Mouse (Mus musculus) forebrain, embryonic 10.5 days (tissue): Measurements from ENCODE around the gene Hoxc9. TPM values are rescaled to one million over a fixed set of nuclear protein-coding genes. Genes with fewer than 3 reads are reported as not detected.

ENCODE experiments used
- DNase-seq: peaks from one replicate; pipeline ENCODE4 v3.0.0-alpha.2; 2017; ENCODE audit warnings: low spot score; ENCODE audit errors: extremely low spot score
- H3K27ac ChIP-seq: fragments of 300-500 bp; sonication (generic); 2 replicates; pipeline ENCODE4 v1.5.1; 2016; ENCODE audit warnings: mild to moderate bottlenecking
- H3K27me3 ChIP-seq: fragments of 300-500 bp; sonication (generic); 2 replicates; pipeline ENCODE4 v1.6.1; 2016; ENCODE audit warnings: mild to moderate bottlenecking; ENCODE audit not compliant: poor library complexity, severe bottlenecking
- H3K36me3 ChIP-seq: fragments of 300-500 bp; sonication (generic); replicated peaks from 2 replicates; pipeline ENCODE4 v1.6.1; 2016; ENCODE audit warnings: mild to moderate bottlenecking, moderate library complexity
- H3K4me1 ChIP-seq: fragments of 300-500 bp; sonication (generic); 2 replicates; pipeline ENCODE4 v1.6.1; 2016
- H3K4me3 ChIP-seq: fragments of 300-500 bp; sonication (generic); 2 replicates; pipeline ENCODE4 v1.5.1; 2016; ENCODE audit warnings: mild to moderate bottlenecking, moderate library complexity
- H3K9me3 ChIP-seq: fragments of 300-500 bp; sonication (generic); 2 replicates; pipeline ENCODE4 v1.6.1; 2016; ENCODE audit warnings: mild to moderate bottlenecking, moderate library complexity
- WGBS: fragments of 180-500 bp; shearing (Covaris S2); methylation state at CpG from one replicate; pipeline ENCODE4 v1.1.7; 2016; 5-methylcytosine and 5-hydroxymethylcytosine counted together
- polyA plus RNA-seq: library from polyadenylated mRNA; unstranded; fragments of >200 nt; fragmentation: Nextera tagmentation; extraction: Ambion mirVana; gene quantifications from 2 replicates; pipeline ENCODE4 v1.2.1, GENCODE M21; 2016

The Hoxc9 gene
- polyA plus RNA-seq, 1 experiment from 2014 or later, result not detected

- H3K27ac ChIP-seq, result no peak overlapping the region
- H3K9me3 ChIP-seq, result no peaks in the 10 kb centered on the region
- H3K4me3 ChIP-seq, result no peak overlapping the region
- no peaks in the 10 kb centered on the region for H3K36me3 ChIP-seq
- peaks cover 100% of the 10 kb centered on the region for H3K27me3 ChIP-seq
- H3K4me1 ChIP-seq, result peaks cover 5% of the 10 kb centered on the region
- peak; percentile 95 for DNase-seq
- 3% methylated on average over 21 of the region's 21 CpGs for WGBS
Observed at GRCm38 (mm10) chr15:102987124-102987833, 11.0 kb downstream of the Hoxc9 start.

GRCm38 (mm10) chr15:102988078-102988477, 11.8 kb downstream of the Hoxc9 start:
- peaks cover 5% of the 10 kb centered on the region for H3K4me1 ChIP-seq
- no peak overlapping the region for H3K27ac ChIP-seq
- 16% methylated on average over 5 of the region's 5 CpGs for WGBS
- H3K4me3 ChIP-seq, result no peak overlapping the region
- no peak for DNase-seq
- no peaks in the 10 kb centered on the region for H3K9me3 ChIP-seq
- peaks cover 100% of the 10 kb centered on the region for H3K27me3 ChIP-seq
- H3K36me3 ChIP-seq, result no peaks in the 10 kb centered on the region

DNA sequence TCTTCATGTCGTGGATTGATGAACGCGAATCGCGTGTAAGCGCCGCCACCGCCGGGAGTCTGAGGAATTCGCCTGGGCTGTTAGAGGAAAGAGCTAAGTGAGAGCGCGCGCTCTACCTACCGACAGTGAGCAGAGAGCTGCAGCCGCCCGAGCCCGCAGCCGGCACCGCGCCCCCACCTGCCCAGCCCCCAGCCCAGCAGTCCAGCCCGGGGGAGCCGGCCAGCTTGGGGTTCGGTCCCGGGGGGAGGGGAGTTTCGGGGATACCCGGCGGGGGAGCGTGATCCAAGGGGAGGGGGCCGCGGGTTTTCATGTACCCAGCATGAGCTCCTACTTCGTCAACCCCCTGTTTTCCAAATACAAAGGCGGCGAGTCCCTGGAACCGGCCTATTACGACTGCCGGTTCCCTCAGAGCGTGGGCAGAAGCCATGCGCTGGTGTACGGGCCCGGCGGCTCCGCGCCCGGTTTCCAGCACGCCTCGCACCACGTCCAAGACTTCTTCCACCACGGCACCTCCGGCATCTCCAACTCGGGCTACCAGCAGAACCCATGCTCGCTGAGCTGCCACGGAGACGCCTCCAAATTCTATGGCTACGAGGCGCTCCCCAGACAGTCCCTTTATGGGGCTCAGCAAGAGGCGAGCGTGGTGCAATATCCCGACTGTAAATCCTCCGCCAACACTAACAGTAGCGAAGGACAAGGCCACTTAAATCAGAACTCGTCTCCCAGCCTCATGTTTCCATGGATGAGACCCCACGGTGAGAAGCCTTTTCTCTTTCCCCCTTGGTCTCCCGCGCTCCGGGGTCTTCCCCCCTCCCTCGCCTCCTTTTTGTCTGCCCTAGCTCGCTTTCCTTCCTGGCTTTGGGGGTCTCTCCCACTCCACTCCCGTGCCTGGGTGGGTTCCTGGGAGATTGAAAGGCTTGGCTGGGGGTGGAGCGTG, 14.5 kb downstream of the Hoxc9 start, which contains the start of gene Hoxc8:
TSS of gene Hoxc8 (plus strand) at position 147 of the 937 bp plus-strand sequence.
- Histone ChIP-seq H3K9me3 (no peaks in the 10 kb centered on the region), H3K36me3 (no peaks in the 10 kb centered on the region), H3K4me1 (peaks cover 5% of the 10 kb centered on the region), H3K27me3 (peaks cover 100% of the 10 kb centered on the region), H3K27ac (no peak within 1 kb of the TSS), H3K4me3 (peak within 1 kb of the TSS; percentile 12)
- no peak for DNase-seq
- under 1% methylated on average over 69 of the region's 69 CpGs for WGBS

GRCm38 (mm10) chr15:102991782-102992181, 15.5 kb downstream of the Hoxc9 start:
- DNase-seq, result no peak
- no peak overlapping the region for H3K27ac ChIP-seq
- WGBS, result 3% methylated on average over 7 of the region's 7 CpGs
- H3K27me3 ChIP-seq, result peaks cover 100% of the 10 kb centered on the region
- no peak overlapping the region for H3K4me3 ChIP-seq
- H3K4me1 ChIP-seq, result peaks cover 5% of the 10 kb centered on the region
- no peaks in the 10 kb centered on the region for H3K9me3 ChIP-seq
- no peaks in the 10 kb centered on the region for H3K36me3 ChIP-seq

DNA sequence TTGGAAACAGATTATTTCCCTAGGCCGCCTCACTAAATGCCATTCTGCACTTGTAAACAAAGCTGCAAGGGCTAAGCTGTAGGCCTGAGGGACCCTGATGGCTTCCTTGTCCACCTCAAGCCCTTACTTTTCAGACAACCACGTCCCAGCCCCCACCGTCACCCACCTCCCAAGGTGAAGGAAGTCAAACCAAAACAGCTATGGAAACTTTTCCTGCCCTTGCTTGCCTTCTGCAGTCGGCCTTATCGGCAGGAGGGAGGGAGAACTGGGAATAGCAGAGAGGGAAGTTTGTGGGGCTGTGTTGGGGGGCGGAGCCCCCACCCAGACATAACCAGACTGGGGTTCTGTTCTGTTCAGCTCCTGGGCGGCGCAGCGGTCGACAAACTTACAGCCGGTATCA, 16.0 kb downstream of the Hoxc9 start:
- Histone ChIP-seq H3K9me3 (no peaks in the 10 kb centered on the region), H3K4me3 (no peak overlapping the region), H3K4me1 (peaks cover 5% of the 10 kb centered on the region), H3K36me3 (no peaks in the 10 kb centered on the region), H3K27me3 (peaks cover 100% of the 10 kb centered on the region), H3K27ac (no peak overlapping the region)
- no peak for DNase-seq
- WGBS, result 1% methylated on average over 11 of the region's 11 CpGs

DNA sequence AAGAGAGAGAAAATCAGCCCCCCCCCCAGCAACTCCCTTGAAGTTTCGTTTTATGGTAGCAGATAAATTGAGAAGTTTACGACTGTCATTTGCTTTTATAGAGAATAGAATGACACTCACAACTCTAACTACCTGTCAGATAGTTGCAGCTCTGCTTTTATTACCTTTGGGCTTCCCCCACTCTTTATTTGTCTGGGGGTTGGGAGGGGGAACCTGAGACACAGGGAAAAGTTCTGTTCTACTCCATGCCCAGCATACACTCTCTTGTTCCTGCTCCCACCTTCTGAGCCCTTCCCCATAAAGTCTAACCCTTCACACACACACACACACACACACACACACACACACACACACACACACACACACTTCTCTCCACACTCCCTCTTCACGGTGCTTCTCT, 16.6 kb downstream of the Hoxc9 start:
- Histone ChIP-seq H3K27me3 (peaks cover 100% of the 10 kb centered on the region), H3K9me3 (no peaks in the 10 kb centered on the region), H3K4me1 (peaks cover 5% of the 10 kb centered on the region), H3K36me3 (no peaks in the 10 kb centered on the region), H3K4me3 (no peak overlapping the region), H3K27ac (no peak overlapping the region)
- 7% methylated on average over 3 of the region's 3 CpGs for WGBS
- DNase-seq, result no peak

- no peaks in the 10 kb centered on the region for H3K36me3 ChIP-seq
- H3K27me3 ChIP-seq, result peaks cover 100% of the 10 kb centered on the region
- 2% methylated on average over 9 of the region's 9 CpGs for WGBS
- no peaks in the 10 kb centered on the region for H3K9me3 ChIP-seq
- no peak for DNase-seq
- H3K4me3 ChIP-seq, result no peak overlapping the region
- peaks cover 18% of the 10 kb centered on the region for H3K4me1 ChIP-seq
- H3K27ac ChIP-seq, result no peak overlapping the region
Observed at GRCm38 (mm10) chr15:102996548-102996947, 20.3 kb downstream of the Hoxc9 start.

- no peaks in the 10 kb centered on the region for H3K9me3 ChIP-seq
- H3K36me3 ChIP-seq, result no peaks in the 10 kb centered on the region
- no peak overlapping the region for H3K27ac ChIP-seq
- no peak for DNase-seq
- whole genome bisulfite sequencing, result under 1% methylated on average over 3 of the region's 3 CpGs
- H3K4me3 ChIP-seq, result no peak overlapping the region
- H3K27me3 ChIP-seq, result peaks cover 100% of the 10 kb centered on the region
- peaks cover 18% of the 10 kb centered on the region for H3K4me1 ChIP-seq
Observed at GRCm38 (mm10) chr15:102997431-102997830, 21.2 kb downstream of the Hoxc9 start.

DNA sequence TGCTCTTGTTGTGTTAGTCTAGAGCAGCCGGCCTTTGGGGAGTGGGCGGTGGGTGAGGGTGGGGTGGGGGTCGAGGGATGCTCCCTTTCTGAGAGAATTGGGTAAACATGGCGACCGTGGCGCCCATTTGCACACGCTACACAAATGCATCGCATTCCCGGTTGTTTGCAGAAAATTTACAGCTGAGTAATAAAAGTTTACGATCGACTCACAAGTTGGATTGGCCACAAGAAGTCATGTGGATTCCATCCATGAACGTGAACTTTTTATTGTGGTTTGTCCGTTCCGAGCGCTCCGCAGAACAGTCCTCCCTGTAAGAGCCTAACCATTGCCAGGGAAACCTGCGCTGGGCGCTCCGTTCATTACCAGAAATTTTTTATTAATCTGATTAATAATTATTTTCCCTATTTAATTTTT, 21.7 kb downstream of the Hoxc9 start, which contains the start of gene Hoxc6:
TSS of gene Hoxc6 (plus strand) at position 319 of the 417 bp plus-strand sequence.
- no peak within 1 kb of the TSS for H3K27ac ChIP-seq
- H3K36me3 ChIP-seq, result no peaks in the 10 kb centered on the region
- DNase-seq, result no peak
- H3K27me3 ChIP-seq, result peaks cover 100% of the 10 kb centered on the region
- H3K9me3 ChIP-seq, result no peaks in the 10 kb centered on the region
- WGBS, result 1% methylated on average over 19 of the region's 19 CpGs
- peak within 1 kb of the TSS; percentile 43 for H3K4me3 ChIP-seq
- peaks cover 18% of the 10 kb centered on the region for H3K4me1 ChIP-seq

DNA sequence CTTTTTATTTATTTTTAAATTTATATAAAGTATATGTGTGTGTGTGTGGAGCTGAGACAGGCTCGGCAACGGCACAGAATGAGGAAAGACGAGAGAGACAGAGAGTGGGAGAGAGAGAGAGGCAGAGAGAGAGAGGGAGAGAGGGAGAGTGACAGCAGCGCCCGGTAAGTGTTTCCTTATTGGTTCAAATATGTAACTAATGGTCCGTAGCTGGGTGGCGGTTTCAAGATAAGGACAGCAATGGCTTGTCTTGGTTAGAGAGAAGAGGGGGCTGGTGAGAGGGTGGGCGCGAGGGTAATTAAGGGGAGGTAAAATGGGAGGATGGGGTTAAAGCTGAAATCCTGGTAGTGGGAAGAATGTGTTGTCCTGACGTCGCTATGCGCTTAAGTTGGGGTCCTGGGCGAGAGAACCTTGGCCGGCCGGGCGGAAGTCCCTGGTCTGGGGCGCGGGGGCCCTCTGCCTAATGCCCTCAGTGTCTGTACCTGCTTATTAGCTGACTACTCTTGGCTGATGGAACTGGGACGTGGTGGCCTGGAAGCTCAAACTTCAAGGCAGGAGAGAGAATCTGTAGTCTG, 22.5 kb downstream of the Hoxc9 start:
- peaks cover 18% of the 10 kb centered on the region for H3K4me1 ChIP-seq
- no peak overlapping the region for H3K27ac ChIP-seq
- H3K27me3 ChIP-seq, result peaks cover 100% of the 10 kb centered on the region
- no peak for DNase-seq
- H3K36me3 ChIP-seq, result no peaks in the 10 kb centered on the region
- under 1% methylated on average over 19 of the region's 19 CpGs for WGBS
- no peaks in the 10 kb centered on the region for H3K9me3 ChIP-seq
- H3K4me3 ChIP-seq, result peak overlapping the region; percentile 43

GRCm38 (mm10) chr15:102999183-102999831, 23.1 kb downstream of the Hoxc9 start:
- WGBS, result under 1% methylated on average over 33 of the region's 33 CpGs
- no peaks in the 10 kb centered on the region for H3K36me3 ChIP-seq
- H3K9me3 ChIP-seq, result no peaks in the 10 kb centered on the region
- H3K27ac ChIP-seq, result no peak overlapping the region
- peaks cover 100% of the 10 kb centered on the region for H3K27me3 ChIP-seq
- peak overlapping the region; percentile 43 for H3K4me3 ChIP-seq
- peaks cover 18% of the 10 kb centered on the region for H3K4me1 ChIP-seq
- no peak for DNase-seq

GRCm38 (mm10) chr15:102999955-103000354, 23.7 kb downstream of the Hoxc9 start:
- no peak overlapping the region for H3K4me3 ChIP-seq
- WGBS, result under 1% methylated on average over 11 of the region's 11 CpGs
- peaks cover 100% of the 10 kb centered on the region for H3K27me3 ChIP-seq
- H3K27ac ChIP-seq, result no peak overlapping the region
- H3K4me1 ChIP-seq, result peaks cover 18% of the 10 kb centered on the region
- H3K9me3 ChIP-seq, result no peaks in the 10 kb centered on the region
- H3K36me3 ChIP-seq, result no peaks in the 10 kb centered on the region
- DNase-seq, result no peak
